Mouse (Mus musculus) T-helper 1 cell (primary cell): ENCODE measurements at regions not wholly inside any gene's neighbourhood (a gene's known extent, or its start where the extent isn't known, plus 50 kb on each side); places are given as distances from the start of the nearest gene placed in this dataset.

Source experiments
- in situ Hi-C: fragments of 300-600 bp; cut with MboI, MseI; formaldehyde crosslinking; loops from one replicate; pipeline ENCODE4 v1.15.1; 2025; ENCODE audit warnings: high pct_unique_total_duplicates

DNA sequence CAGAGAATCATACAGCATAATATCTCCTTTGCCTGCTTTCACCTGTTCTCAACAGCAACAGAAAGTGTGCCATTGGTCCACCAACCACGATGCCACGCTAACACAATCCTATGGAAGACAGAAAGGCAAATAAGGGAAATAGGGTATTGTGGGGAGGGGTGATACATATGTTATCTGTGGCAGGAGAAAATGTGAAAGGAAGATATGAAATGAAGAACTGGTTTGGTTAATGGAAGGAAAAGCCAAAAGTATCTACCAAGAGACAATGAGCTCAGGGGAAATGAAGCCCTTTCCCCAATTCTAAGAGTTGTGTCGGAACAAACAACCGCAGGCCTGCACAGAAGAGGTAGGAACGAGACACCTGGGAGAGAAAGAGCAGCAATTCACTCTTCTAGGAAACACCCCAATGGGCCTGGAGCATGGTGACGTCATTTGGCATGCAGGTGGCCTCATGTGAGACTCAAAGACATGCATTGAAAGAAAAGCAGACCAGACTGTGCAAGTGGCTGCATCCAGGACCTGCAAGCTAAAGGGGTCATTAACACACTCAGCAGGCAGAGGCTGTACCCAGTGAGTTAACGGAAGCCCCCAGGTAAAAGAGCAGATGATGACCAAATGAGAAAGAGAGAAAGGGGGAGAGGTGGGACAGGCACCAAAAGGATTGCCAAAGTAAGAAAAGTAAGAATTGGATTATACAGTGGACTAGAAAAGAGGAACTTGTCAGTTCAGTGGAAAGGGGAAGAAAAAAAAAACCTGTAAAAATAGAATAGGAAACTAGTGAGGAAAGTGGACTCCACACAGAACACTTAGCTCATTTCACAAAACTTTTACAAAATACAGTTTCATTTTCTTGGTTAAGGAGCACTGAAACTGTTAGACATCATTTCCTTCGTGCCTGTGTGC is 522.2 kb upstream of the Cited2 start:
- in situ Hi-C loops = no loop called here

GRCm38 (mm10) chr10:17201427-17201745 is 521.6 kb upstream of the Cited2 start:
- in situ Hi-C loops = no loop called here

DNA sequence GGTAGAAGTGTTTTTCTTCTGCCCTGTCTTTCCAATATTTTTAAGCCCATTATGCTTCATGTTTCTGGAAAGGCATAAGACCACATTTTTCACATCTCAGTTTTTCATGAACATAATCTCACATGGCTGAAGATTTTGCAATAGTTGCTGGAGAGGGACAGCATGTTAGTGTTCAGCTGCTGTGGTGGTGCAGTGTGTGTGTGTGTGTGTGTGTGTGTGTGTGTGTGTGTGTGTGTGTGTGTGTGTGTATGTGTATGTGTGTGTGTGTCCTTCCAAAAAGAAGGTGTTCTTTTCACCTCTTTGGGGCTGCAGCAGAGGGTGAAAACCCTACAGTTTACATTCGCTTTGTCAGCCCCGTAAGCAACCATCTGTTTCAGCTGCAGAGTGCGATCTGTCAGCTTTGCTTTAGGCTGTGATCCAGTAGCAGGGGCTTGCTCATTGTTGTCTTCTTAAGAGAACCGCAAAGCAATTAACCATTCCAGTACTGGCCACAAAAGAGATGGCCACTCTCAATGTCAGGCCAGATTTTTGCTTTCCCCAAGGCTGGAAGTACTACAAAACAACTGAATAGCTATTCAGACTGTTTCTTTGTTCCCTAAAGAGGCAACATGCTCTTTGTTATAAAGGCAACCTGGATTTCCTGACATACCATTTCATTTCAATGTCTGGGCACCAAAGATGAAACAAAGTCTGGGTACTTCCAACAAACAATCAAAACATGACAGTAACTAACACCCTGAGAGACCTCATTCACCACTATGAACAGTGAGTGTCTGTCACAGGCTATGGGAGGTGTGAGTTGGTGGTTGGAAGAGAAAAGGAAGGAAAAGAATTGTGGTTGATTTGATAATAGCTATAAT is 520.2 kb upstream of the Cited2 start:
- in situ Hi-C loops = no loop called here

DNA sequence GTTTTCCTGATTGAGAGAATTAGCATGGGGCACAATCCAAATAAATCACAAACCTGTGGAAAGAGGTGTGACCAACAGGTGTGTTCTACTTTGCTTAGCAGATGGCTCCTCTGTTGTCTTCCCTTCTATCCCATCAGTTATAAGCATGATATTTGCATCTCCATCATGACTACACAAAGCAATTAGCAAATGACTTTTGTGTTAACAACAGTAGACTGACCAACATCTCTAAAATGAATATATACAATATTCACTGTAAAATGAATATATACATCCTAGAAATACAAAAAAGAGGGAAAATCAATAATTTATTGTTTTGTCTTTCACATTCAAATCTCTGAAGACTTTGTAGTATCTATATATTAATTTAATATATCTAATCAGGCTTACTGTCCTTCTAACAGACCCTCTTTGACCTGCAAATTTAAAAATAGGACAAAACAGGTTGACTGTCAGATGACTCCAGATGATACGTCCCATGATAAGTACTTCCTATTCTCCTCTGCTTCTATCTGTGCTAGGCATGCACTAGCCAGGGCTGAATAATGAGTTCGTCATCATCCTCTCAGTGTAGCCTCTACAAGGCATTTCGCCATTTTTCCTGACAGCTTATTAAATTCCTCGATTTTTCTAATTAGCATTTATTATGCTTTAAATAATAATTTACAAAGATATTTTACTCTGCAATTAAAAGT is 519.5 kb upstream of the Cited2 start:
- in situ Hi-C loops = no loop called here

- in situ Hi-C loops = no loop called here
Observed at GRCm38 (mm10) chr10:17204153-17204552, 518.9 kb upstream of the Cited2 start.

- in situ Hi-C loops = no loop called here
Observed at GRCm38 (mm10) chr10:17212551-17213309, 510.3 kb upstream of the Cited2 start.

GRCm38 (mm10) chr10:17213310-17214064 is 509.5 kb upstream of the Cited2 start:
- in situ Hi-C loops = no loop called here

GRCm38 (mm10) chr10:17214065-17214440 is 509.0 kb upstream of the Cited2 start:
- in situ Hi-C loops = no loop called here

DNA sequence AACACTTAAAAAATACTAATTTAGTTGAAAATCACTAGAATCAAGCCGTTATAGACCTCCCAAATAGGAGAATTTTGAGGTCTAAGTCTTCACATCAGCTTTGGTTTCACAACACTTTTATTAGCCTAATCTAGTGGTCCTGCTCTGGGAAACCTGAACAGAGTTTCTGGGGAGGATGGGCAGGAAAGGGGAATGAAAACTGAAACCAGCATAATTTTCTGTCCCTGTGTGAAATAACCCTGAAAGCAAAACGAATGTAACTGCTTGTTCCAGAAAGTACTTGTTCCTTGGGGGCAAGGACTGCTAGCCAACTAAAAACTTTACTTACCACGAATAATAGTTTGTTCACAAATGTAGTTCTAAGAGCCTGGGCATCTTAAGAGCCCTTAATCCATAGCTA is 508.0 kb upstream of the Cited2 start:
- in situ Hi-C loops = no loop called here

GRCm38 (mm10) chr10:17221495-17221894 is 501.5 kb upstream of the Cited2 start:
- in situ Hi-C loops = no loop called here

GRCm38 (mm10) chr10:17225727-17226126 is 497.3 kb upstream of the Cited2 start:
- in situ Hi-C loops = no loop called here

DNA sequence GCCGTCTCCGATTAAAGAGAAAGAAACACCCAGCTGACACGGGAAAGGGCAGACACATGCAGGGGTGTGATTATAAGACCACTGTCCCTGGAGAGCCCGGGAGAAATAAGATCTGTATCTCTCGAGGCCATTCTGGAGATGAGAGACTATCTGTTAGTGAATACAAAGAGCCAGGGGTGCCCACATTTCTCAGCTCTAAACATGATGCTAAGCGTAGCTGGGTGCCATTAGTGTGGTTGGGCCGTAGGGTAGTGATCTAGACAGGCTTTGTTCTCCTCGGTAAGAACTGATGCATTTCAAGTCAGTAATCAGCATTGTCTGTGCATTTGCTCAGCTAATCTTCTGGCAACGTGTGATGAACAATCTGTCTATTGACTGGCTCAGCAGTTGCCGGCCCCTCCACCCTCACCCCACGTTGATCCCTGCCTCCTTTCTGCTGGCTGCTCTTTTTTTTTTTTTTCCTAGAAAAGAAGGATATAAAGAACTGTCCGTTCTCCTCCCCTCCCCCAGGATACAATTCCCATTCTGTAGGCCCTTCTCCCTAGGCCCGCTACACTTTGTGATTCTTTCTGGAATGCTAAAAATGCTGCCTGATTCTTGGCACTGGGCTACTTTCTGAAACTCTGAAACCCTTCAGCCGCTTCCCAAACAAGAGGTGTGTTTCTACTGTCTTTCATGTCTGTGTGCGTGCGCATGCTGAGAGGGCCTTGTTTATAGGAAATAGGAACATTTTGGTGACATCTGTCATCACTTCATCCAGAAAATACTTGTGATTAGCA is 492.8 kb upstream of the Cited2 start:
- in situ Hi-C loops = no loop called here

DNA sequence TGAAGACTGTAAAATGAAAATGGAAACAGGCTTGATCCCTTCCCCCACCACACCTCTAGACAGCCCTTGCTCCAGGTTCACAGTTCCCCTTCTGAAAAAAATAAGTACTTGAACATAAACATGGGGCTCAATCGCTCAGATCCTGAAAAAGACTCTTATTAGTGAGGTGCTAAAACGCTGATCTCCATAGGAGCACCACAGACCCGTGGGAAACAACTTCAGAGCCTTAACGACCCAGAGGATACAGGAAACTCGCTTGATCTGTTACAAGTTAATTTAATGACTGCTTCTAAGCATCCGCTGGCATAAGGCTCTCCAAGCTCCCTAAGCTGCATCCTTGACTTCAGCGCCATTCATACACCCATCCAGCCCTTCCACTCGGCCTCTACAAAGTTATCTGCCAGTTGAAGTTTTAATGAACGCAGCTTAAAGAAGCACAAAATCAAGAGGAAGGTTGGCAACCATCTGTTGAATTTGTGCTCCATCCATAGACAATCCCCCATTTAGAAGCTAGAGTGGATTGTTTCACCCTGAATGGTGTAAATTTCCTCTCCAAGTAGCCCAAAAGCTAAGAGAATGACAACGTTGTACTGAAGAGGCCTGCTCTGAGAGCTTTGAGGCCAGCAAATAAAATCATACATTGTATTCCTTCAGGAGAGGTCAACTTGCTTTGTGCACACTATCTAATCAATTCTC is 486.9 kb upstream of the Cited2 start:
- in situ Hi-C loops = no loop called here

DNA sequence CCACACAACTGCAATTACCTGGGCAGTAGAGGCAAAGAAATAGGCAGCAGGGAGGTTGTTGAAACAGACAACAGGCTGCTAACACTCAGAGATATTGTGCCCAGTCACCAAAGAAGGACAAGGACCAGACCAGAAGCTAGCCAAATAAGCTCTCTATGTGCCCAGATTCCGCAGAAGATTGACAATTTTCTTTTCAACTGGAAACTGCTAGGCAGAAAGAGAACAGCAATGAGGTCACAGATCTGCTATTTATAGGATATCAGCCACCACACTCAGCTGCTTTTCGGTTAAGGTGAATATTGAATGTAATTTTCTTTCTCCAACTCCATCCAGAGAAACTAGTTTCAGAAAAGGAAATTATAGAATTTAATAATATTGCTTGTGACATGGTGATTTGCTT is 486.3 kb upstream of the Cited2 start:
- in situ Hi-C loops = no loop called here

DNA sequence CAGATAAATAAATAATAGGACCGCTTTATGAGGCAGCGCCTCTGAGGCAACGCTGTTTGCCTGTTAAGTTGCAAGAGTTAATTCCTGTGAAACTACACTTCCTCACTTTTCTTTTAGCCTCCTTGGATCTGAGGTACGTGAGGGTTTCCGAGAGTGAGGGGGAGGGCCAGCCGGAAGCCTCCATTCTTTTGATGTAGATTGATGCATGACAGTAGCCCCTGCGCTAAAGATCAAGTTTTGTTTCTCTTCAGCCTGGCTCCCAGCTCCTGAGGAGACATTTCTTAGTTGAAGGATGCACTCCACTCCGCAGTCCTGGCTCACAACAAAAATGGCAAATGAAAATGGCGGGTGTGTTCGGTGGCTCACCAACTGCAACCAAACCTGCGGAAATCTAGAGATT is 485.6 kb upstream of the Cited2 start:
- in situ Hi-C loops = no loop called here

- in situ Hi-C loops = no loop called here
Observed at GRCm38 (mm10) chr10:17237918-17238850, 484.8 kb upstream of the Cited2 start.

- in situ Hi-C loops = no loop called here
Observed at GRCm38 (mm10) chr10:17248270-17248669, 474.7 kb upstream of the Cited2 start.

DNA sequence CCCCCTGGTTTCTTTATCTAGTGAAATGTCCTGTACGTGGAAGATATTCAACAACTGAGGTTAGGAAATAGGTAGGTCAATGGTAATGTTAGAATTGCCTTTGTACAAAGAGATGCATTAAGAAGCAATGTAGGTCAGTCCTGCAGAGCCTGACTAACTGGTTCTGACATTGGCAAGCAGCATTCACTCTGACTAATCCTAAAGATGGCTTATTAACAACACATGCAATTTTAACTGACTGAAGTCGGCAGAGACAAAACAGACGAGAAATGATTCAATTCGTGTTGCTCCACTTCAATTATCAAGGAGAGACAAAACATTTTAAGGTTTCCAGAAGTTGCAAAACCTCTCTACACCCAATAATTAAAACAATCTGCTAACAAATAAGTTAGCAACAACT is 470.0 kb upstream of the Cited2 start:
- in situ Hi-C loops = loop anchor here (10.0 kb wide), 1 partner anchor 168 kb away; no protein-coding TSS in a partner anchor
